Mouse (Mus musculus) embryonic facial prominence, embryonic 15.5 days (tissue): Measurements from ENCODE around the gene Kcnmb1. TPM values are rescaled to one million over a fixed set of nuclear protein-coding genes. Genes with fewer than 3 reads are reported as not detected.

Source experiments
- ATAC-seq: fragments of 200-750 bp; cut with Nextera tagmentation; 2 replicates; pipeline ENCODE4 v1.8.0; 2017; ENCODE audit warnings: low read depth, moderate TSS enrichment; ENCODE audit not compliant: insufficient number of reproducible peaks, low FRiP score, low TSS enrichment
- H3K27ac ChIP-seq: fragments of 300-500 bp; sonication (generic); replicated peaks from 2 replicates; pipeline ENCODE4 v1.5.1; 2015; ENCODE audit warnings: mild to moderate bottlenecking, inconsistent platforms
- H3K27me3 ChIP-seq: fragments of 300-500 bp; sonication (generic); 2 replicates; pipeline ENCODE4 v1.6.1; 2015; ENCODE audit warnings: inconsistent platforms
- H3K36me3 ChIP-seq: fragments of 300-500 bp; sonication (generic); 2 replicates; pipeline ENCODE4 v1.6.1; 2015; ENCODE audit warnings: mild to moderate bottlenecking, inconsistent platforms
- H3K4me1 ChIP-seq: fragments of 300-500 bp; sonication (generic); 2 replicates; pipeline ENCODE4 v1.6.1; 2015; ENCODE audit warnings: inconsistent platforms
- H3K4me2 ChIP-seq: fragments of 300-500 bp; sonication (generic); replicated peaks from 2 replicates; pipeline ENCODE4 v1.6.1; 2015; ENCODE audit warnings: mild to moderate bottlenecking, inconsistent platforms
- H3K4me3 ChIP-seq: fragments of 300-500 bp; sonication (generic); replicated peaks from 2 replicates; pipeline ENCODE4 v1.5.1; 2015; ENCODE audit warnings: mild to moderate bottlenecking, inconsistent platforms
- H3K9ac ChIP-seq: fragments of 300-500 bp; sonication (generic); 2 replicates; pipeline ENCODE4 v1.6.1; 2015; ENCODE audit warnings: inconsistent platforms
- H3K9me3 ChIP-seq: fragments of 300-500 bp; sonication (generic); replicated peaks from 2 replicates; pipeline ENCODE4 v1.6.1; 2016; ENCODE audit warnings: inconsistent platforms
- WGBS: fragments of 180-500 bp; shearing (Covaris S2); methylation state at CpG from one replicate; pipeline ENCODE4 v1.1.7; 2015; 5-methylcytosine and 5-hydroxymethylcytosine counted together
- polyA plus RNA-seq: library from polyadenylated mRNA; unstranded; fragments of >200 nt; fragmentation: Nextera tagmentation; extraction: Ambion mirVana; gene quantifications from 2 replicates; pipeline ENCODE4 v1.2.1, GENCODE M21; 2015

The Kcnmb1 gene
- polyA plus RNA-seq: 0.19 and 0.24 TPM in 2 replicates

GRCm38 (mm10) chr11:33962688-33963407, at the start of gene Kcnmb1:
TSS of gene Kcnmb1 (plus strand) at chr11:33963013.
- H3K9me3 ChIP-seq: no peaks in the 10 kb centered on the region
- ATAC-seq: no peak
- H3K9ac ChIP-seq: no peak within 1 kb of the TSS
- H3K4me1 ChIP-seq: no peaks in the 10 kb centered on the region; the same call in 1 of the 2 replicates
- no peaks in the 10 kb centered on the region for H3K27me3 ChIP-seq
- H3K4me3 ChIP-seq: no peak within 1 kb of the TSS
- H3K27ac ChIP-seq: no peak within 1 kb of the TSS
- 21% methylated on average over 6 of the region's 6 CpGs for WGBS
- H3K36me3 ChIP-seq: no peaks in the 10 kb centered on the region
- no peak within 1 kb of the TSS for H3K4me2 ChIP-seq

- no peak overlapping the region for H3K4me3 ChIP-seq
- no peaks in the 10 kb centered on the region for H3K4me1 ChIP-seq
- H3K27me3 ChIP-seq: no peaks in the 10 kb centered on the region; the same call in 1 of the 2 replicates
- no peaks in the 10 kb centered on the region for H3K9me3 ChIP-seq
- no peak overlapping the region for H3K4me2 ChIP-seq
- H3K36me3 ChIP-seq: no peaks in the 10 kb centered on the region
- H3K9ac ChIP-seq: no peak overlapping the region
- WGBS: 84% methylated on average over 7 of the region's 7 CpGs
- ATAC-seq: no peak
- H3K27ac ChIP-seq: no peak overlapping the region
These were observed 49.8 kb upstream of the Kcnmb1 start for GRCm38 (mm10) chr11:33913061-33913460.

DNA sequence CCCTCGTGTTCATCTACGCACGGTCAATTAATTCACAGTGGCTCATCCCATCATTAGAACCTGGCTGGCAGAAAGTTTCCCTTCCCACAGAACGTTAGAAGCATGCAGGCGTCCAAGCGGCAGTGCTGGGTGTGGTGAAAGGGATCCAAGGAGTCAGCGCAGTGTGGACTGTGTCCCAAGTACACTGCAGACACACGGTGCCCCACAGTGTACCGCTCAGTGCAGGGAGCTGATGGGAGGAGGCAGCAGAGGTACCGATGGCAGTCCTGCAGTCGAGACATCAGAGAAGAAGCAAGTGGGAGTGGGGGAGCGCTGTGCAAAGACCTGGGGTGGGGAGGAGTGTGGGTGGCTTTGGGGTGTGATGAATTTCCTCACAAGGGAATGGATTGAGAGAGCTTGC, 48.6 kb upstream of the Kcnmb1 start:
- no peak for ATAC-seq
- Histone ChIP-seq H3K4me3 (no peak overlapping the region), H3K27ac (no peak overlapping the region), H3K36me3 (no peaks in the 10 kb centered on the region), H3K4me1 (no peaks in the 10 kb centered on the region), H3K4me2 (no peak overlapping the region), H3K27me3 (no peaks in the 10 kb centered on the region; the same call in 1 of the 2 replicates), H3K9ac (no peak overlapping the region), H3K9me3 (no peaks in the 10 kb centered on the region)
- 75% methylated on average over 12 of the region's 12 CpGs for WGBS

DNA sequence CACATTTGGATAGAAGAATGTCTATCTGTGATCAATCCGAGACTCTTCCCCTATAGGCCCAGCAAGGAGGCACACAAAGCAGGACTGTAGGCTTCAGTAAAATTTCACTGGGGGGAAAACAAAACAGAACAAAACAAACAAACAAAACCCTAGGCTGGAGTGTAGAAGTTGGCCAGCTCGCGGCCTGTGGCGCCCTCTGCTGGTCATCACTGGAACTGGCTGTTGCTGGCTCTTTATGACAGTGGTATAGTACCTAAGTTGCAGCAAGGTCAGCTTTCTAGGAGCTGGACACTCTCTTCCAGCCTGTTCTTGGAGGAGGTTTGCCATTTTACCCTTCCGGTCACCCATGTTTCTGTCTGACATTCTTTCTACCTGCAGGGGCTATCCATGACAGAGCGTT, 45.2 kb upstream of the Kcnmb1 start:
- H3K9me3 ChIP-seq: no peaks in the 10 kb centered on the region
- ATAC-seq: no peak; the same call in 1 of the 2 replicates
- no peaks in the 10 kb centered on the region for H3K4me1 ChIP-seq
- H3K4me3 ChIP-seq: no peak overlapping the region
- H3K9ac ChIP-seq: no peak overlapping the region
- WGBS: 22% methylated on average over 6 of the region's 6 CpGs
- no peak overlapping the region for H3K27ac ChIP-seq
- H3K4me2 ChIP-seq: no peak overlapping the region
- no peaks in the 10 kb centered on the region for H3K36me3 ChIP-seq
- H3K27me3 ChIP-seq: no peaks in the 10 kb centered on the region; the same call in 1 of the 2 replicates

DNA sequence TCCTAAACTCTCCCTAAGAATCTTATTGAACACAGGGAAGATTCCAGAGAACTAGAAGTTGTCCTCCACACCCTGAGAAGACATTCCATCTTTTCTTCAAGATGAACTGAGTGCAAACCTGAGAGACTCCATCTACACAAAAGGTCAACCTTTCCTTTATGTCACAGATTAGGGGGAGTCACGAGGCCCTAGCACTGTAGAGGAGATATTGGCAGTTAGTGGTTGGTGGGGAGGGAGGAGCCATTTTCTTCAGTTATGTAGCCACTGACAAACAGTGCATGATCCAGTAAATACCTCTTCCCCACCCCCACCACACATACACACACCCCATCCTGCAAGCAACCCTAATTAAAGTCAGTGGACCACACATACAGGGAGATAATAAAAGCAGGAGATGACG, 44.4 kb upstream of the Kcnmb1 start:
- Histone ChIP-seq H3K9ac (no peak overlapping the region), H3K4me2 (no peak overlapping the region), H3K4me1 (no peaks in the 10 kb centered on the region), H3K27me3 (no peaks in the 10 kb centered on the region; the same call in 1 of the 2 replicates), H3K4me3 (no peak overlapping the region), H3K27ac (no peak overlapping the region), H3K36me3 (no peaks in the 10 kb centered on the region), H3K9me3 (no peaks in the 10 kb centered on the region)
- ATAC-seq: no peak
- WGBS: 39% methylated on average over 2 of the region's 2 CpGs

- H3K9me3 ChIP-seq: no peaks in the 10 kb centered on the region
- no peak overlapping the region for H3K4me3 ChIP-seq
- H3K27me3 ChIP-seq: no peaks in the 10 kb centered on the region; the same call in 1 of the 2 replicates
- 72% methylated on average over 7 of the region's 7 CpGs for WGBS
- H3K4me2 ChIP-seq: no peak overlapping the region
- ATAC-seq: no peak
- H3K27ac ChIP-seq: no peak overlapping the region
- no peaks in the 10 kb centered on the region for H3K4me1 ChIP-seq
- H3K36me3 ChIP-seq: no peaks in the 10 kb centered on the region
- no peak overlapping the region for H3K9ac ChIP-seq
These were observed 43.0 kb upstream of the Kcnmb1 start for GRCm38 (mm10) chr11:33919826-33920225.

GRCm38 (mm10) chr11:33921451-33921850, 41.4 kb upstream of the Kcnmb1 start:
- Histone ChIP-seq H3K4me2 (no peak overlapping the region), H3K4me1 (no peaks in the 10 kb centered on the region), H3K27ac (no peak overlapping the region), H3K9me3 (no peaks in the 10 kb centered on the region), H3K9ac (no peak overlapping the region), H3K4me3 (no peak overlapping the region), H3K27me3 (no peaks in the 10 kb centered on the region; the same call in 1 of the 2 replicates), H3K36me3 (no peaks in the 10 kb centered on the region)
- 79% methylated on average over 13 of the region's 13 CpGs for WGBS
- no peak for ATAC-seq

DNA sequence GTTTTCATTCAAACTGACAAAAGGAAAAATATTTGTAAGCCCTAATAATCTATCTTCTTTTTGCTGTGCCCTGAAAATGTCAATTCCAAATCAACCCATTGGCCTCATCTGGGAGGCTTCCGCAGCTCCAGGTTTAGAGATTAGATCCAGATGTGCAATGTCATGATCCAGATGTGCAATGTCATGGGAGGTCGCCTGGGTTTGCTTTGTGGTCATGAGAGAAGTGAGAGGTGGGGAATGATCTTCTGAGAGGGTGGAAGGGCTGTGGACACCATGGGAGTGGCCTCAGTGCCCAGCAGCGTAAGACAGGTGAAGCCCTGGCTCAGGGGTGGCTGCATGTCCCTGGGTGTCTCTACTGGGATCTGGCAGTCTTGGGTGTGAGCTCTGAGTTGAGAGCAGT, 39.8 kb upstream of the Kcnmb1 start:
- 34% methylated on average over 3 of the region's 3 CpGs for WGBS
- H3K36me3 ChIP-seq: no peaks in the 10 kb centered on the region
- H3K27me3 ChIP-seq: peaks cover 4% of the 10 kb centered on the region; the same call in 1 of the 2 replicates
- no peaks in the 10 kb centered on the region for H3K9me3 ChIP-seq
- no peak overlapping the region for H3K9ac ChIP-seq
- no peak overlapping the region for H3K4me3 ChIP-seq
- H3K27ac ChIP-seq: no peak overlapping the region
- H3K4me2 ChIP-seq: no peak overlapping the region
- no peak for ATAC-seq
- H3K4me1 ChIP-seq: 0 out of 2 replicates have a peak, but pooled peaks cover 4% of the 10 kb centered on the region

DNA sequence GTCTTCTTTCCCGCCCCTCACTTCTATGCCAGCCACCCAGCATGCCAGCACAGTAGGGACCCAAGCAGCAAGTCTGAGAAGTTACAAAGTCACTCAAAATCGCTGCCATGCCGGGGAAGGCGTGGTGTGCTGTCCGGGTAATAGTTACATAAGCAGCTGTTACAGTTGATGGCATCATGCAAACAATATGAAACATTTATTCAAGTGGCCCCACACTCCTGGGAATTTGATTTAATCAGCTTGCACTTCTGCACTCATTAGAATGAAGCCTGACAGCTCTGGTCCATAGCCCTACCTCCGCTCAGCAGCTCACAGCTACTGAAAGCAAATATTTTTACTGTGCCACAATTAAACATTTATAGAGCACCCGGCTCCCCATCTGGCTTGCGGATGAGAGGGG, 37.0 kb upstream of the Kcnmb1 start:
- H3K27me3 ChIP-seq: 0 out of 2 replicates have a peak, but pooled peaks cover 4% of the 10 kb centered on the region
- whole genome bisulfite sequencing: 63% methylated on average over 8 of the region's 8 CpGs

GRCm38 (mm10) chr11:33926551-33926950, 36.3 kb upstream of the Kcnmb1 start:
- ATAC-seq: no peak
- Histone ChIP-seq H3K4me3 (no peak overlapping the region), H3K9me3 (no peaks in the 10 kb centered on the region), H3K4me2 (no peak overlapping the region), H3K27me3 (0 out of 2 replicates have a peak, but pooled peaks cover 4% of the 10 kb centered on the region), H3K9ac (no peak overlapping the region), H3K36me3 (no peaks in the 10 kb centered on the region), H3K4me1 (0 out of 2 replicates have a peak, but pooled peaks cover 4% of the 10 kb centered on the region), H3K27ac (no peak overlapping the region)
- WGBS: 68% methylated on average over 2 of the region's 2 CpGs

More for the DNA sequence above, 37.0 kb upstream of the Kcnmb1 start:
- Histone ChIP-seq H3K9ac (no peak overlapping the region), H3K36me3 (no peaks in the 10 kb centered on the region), H3K4me1 (0 out of 2 replicates have a peak, but pooled peaks cover 4% of the 10 kb centered on the region), H3K4me3 (no peak overlapping the region), H3K27ac (no peak overlapping the region), H3K9me3 (no peaks in the 10 kb centered on the region), H3K4me2 (no peak overlapping the region)
- ATAC-seq: no peak

- Histone ChIP-seq H3K4me3 (no peak overlapping the region), H3K36me3 (no peaks in the 10 kb centered on the region), H3K27ac (no peak overlapping the region), H3K4me2 (no peak overlapping the region), H3K9ac (no peak overlapping the region), H3K9me3 (no peaks in the 10 kb centered on the region), H3K4me1 (0 out of 2 replicates have a peak, but pooled peaks cover 4% of the 10 kb centered on the region), H3K27me3 (0 out of 2 replicates have a peak, but pooled peaks cover 4% of the 10 kb centered on the region)
- ATAC-seq: no peak
- WGBS: 59% methylated on average over 6 of the region's 6 CpGs
These were observed 35.5 kb upstream of the Kcnmb1 start for GRCm38 (mm10) chr11:33927321-33927720.
